Mouse (Mus musculus): ENCODE data around the gene Myzap. TPM values are rescaled to one million over a fixed set of nuclear protein-coding genes. Genes with fewer than 3 reads are reported as not detected.

Gene Myzap
- polyA plus RNA-seq, 1 experiment = not detected

DNA sequence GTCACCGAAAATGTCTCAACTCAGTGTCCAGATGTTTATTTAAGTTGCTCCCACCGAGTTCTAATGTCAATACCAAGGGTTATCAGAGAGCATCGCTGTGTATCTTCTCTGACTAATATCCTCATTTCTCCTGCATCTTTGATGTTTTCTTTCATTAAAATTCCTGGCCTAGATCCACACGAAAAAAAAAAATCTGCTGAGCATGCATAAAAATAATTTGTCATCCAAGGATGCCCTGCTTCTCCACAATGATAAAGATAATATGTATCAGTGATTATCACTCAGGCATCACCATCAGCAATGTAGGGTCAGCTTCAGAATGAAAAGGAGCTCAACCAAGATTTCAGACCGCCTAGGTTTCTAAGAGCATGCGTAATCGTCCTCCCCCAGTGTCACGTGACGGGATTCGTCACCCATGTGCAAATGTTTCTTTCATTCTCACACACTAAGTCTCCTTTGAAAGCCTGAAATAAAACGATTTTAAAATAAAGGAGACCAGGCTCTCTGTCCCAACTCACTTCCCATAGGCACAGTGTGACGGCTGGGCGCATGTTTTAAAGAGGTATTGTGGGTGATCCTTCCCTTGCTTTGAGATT is 129.0 kb downstream of the Myzap start:
- Histone ChIP-seq H3K4me3 (replicated peaks) (no peak overlapping the region), H3K4me1 (ENCODE audit: control insufficient read depth) (no peaks in the 10 kb centered on the region), H3K9me3 (ENCODE audit: control insufficient read depth, low read length) (no peaks in the 10 kb centered on the region), H3K27me3 (ENCODE audit: control insufficient read depth) (peaks cover 3% of the 10 kb centered on the region), H3K36me3 (ENCODE audit: control insufficient read depth) (no peaks in the 10 kb centered on the region)
- TF ChIP-seq GATA1 (IDR thresholded peaks at IDR 0.05; ENCODE audit: low read length) (no peak), TAL1 (IDR thresholded peaks at IDR 0.05; ENCODE audit: low read length) (no peak)

- Histone ChIP-seq H3K9me3 (ENCODE audit: control insufficient read depth, low read length) (no peaks in the 10 kb centered on the region), H3K4me3 (replicated peaks) (no peak overlapping the region), H3K36me3 (ENCODE audit: control insufficient read depth) (no peaks in the 10 kb centered on the region), H3K27me3 (ENCODE audit: control insufficient read depth) (peaks cover 3% of the 10 kb centered on the region), H3K4me1 (ENCODE audit: control insufficient read depth) (peaks cover 10% of the 10 kb centered on the region)
- TF ChIP-seq GATA1 (IDR thresholded peaks at IDR 0.05; ENCODE audit: low read length) (no peak), TAL1 (IDR thresholded peaks at IDR 0.05; ENCODE audit: low read length) (no peak)
These were observed 135.4 kb downstream of the Myzap start for GRCm38 (mm10) chr9:71456738-71457137.

Other genes with a start within 250 kb of the Myzap start
- gene Polr2m, start 106.4 kb downstream of the Myzap start, polyA plus RNA-seq (2012) = 18.2 and 24.7 TPM in 2 replicates
- gene Cgnl1, start 179.2 kb upstream of the Myzap start, polyA plus RNA-seq (2012) = not detected in 2 replicates

Measured in erythroblast, embryonic 14.5 days (primary cell).